Mouse (Mus musculus): ENCODE measurements around the gene Gm5114. TPM values are rescaled to one million over a fixed set of nuclear protein-coding genes. Genes with fewer than 3 reads are reported as not detected.

Gene Gm5114
- total RNA-seq (2023): not detected

GRCm38 (mm10) chr7:39413060-39413459, at the start of gene Gm5114:
TSS of gene Gm5114 (minus strand) at chr7:39413160.

Other genes with a start within 250 kb of the Gm5114 start
- 1 to 10 TPM; 5.3 to 6.0 TPM for gene Zfp619, start 104.6 kb upstream of the Gm5114 start, total RNA-seq (2023)

Data from B cell, adult 67 days (primary cell).